Mouse (Mus musculus): ENCODE data around the gene Ephb1. TPM values are rescaled to one million over a fixed set of nuclear protein-coding genes. Genes with fewer than 3 reads are reported as not detected.

The Ephb1 gene
- total and polyA plus RNA-seq, 3 experiments = not detected

- no peak for DNase-seq (ENCODE audit: extremely low read depth)
- Histone ChIP-seq H3K9me3 (replicated peaks; ENCODE audit: low read length) (peaks cover 76% of the 10 kb centered on the region), H3K36me3 (replicated peaks in 1 of 2; ENCODE audit: control insufficient read depth in 1 of 2, insufficient read depth in 1 of 2, low read length in 1 of 2) (no peaks in the 10 kb centered on the region), H3K4me1 (ENCODE audit: control insufficient read depth in 1 of 2, insufficient read depth in 2 of 2) (no peaks in the 10 kb centered on the region), H3K4me3 (replicated peaks in 1 of 3; ENCODE audit: low read depth in 2 of 3, low read length in 2 of 3, poor library complexity in 1 of 3) (no peak overlapping the region), H3K4me2 (ENCODE audit: insufficient read depth, low read depth, poor library complexity, severe bottlenecking) (no peak overlapping the region), H3K27ac (ENCODE audit: insufficient read depth, low read depth) (no peak overlapping the region), H3K79me2 (replicated peaks; ENCODE audit: control insufficient read depth, extremely low read depth, insufficient read depth, poor library complexity, severe bottlenecking) (no peaks in the 10 kb centered on the region), H3K27me3 (replicated peaks) (no peaks in the 10 kb centered on the region), H3K9ac (ENCODE audit: insufficient read depth, low read depth) (no peak overlapping the region)
- dilution Hi-C loops (cut with MboI; ENCODE audit: extremely low pct_ligation_motif_present, extremely low pct_unique_long_range_greater_than_20kb, low sequenced_read_pairs) (no loop called here), in situ Hi-C loops (cut with MboI; ENCODE audit: low pct_ligation_motif_present, low pct_unique_long_range_greater_than_20kb, low sequenced_read_pairs) (no loop called here)
- TF ChIP-seq USF1 (IDR thresholded peaks at IDR 0.05; ENCODE audit: low read depth, low read length) (no peak), MAX (IDR thresholded peaks at IDR 0.05; ENCODE audit: low read length) (no peak), POLR2AphosphoS2 (IDR thresholded peaks at IDR 0.05; ENCODE audit: low read depth, low read length) (no peak), GABPA (IDR thresholded peaks at IDR 0.05; ENCODE audit: insufficient replicate concordance, low read depth, low read length) (no peak), PAX5 (IDR thresholded peaks at IDR 0.05; ENCODE audit: low read length) (no peak), SIN3A (IDR thresholded peaks at IDR 0.05; ENCODE audit: low read length) (no peak), MYC (IDR thresholded peaks at IDR 0.05; ENCODE audit: low read depth, low read length) (no peak), CHD1 (IDR thresholded peaks at IDR 0.05; ENCODE audit: low read depth, low read length) (no peak)
Measured at GRCm38 (mm10) chr9:101883295-101883694, 471.2 kb downstream of the Ephb1 start.

GRCm38 (mm10) chr9:101877109-101877987 is 477.1 kb downstream of the Ephb1 start:
- Histone ChIP-seq H3K4me3 (replicated peaks in 1 of 3; ENCODE audit: low read depth in 2 of 3, low read length in 2 of 3, poor library complexity in 1 of 3) (no peak overlapping the region), H3K9me3 (replicated peaks; ENCODE audit: low read length) (peaks cover 83% of the 10 kb centered on the region), H3K27me3 (replicated peaks) (no peaks in the 10 kb centered on the region), H3K27ac (ENCODE audit: insufficient read depth, low read depth) (no peak overlapping the region), H3K79me2 (replicated peaks; ENCODE audit: control insufficient read depth, extremely low read depth, insufficient read depth, poor library complexity, severe bottlenecking) (no peaks in the 10 kb centered on the region), H3K9ac (ENCODE audit: insufficient read depth, low read depth) (no peak overlapping the region), H3K4me2 (ENCODE audit: insufficient read depth, low read depth, poor library complexity, severe bottlenecking) (no peak overlapping the region), H3K36me3 (replicated peaks in 1 of 2; ENCODE audit: control insufficient read depth in 1 of 2, insufficient read depth in 1 of 2, low read length in 1 of 2) (no peaks in the 10 kb centered on the region), H3K4me1 (ENCODE audit: control insufficient read depth in 1 of 2, insufficient read depth in 2 of 2) (no peaks in the 10 kb centered on the region)
- DNase-seq (ENCODE audit: extremely low read depth) = no peak
- TF ChIP-seq MAFK (IDR thresholded peaks at IDR 0.05; ENCODE audit: insufficient replicate concordance, low read length) = no peak
- no peak for TF ChIP-seq USF1 (IDR thresholded peaks at IDR 0.05; ENCODE audit: low read depth, low read length)
- TF ChIP-seq BHLHE40 (IDR thresholded peaks at IDR 0.05; ENCODE audit: low read depth, low read length) = no peak
- no peak for TF ChIP-seq TBP (conservative IDR thresholded peaks at IDR 0.05; ENCODE audit: low read depth, low read length)
- no peak for TF ChIP-seq MYC (IDR thresholded peaks at IDR 0.05; ENCODE audit: low read depth, low read length)
- no peak for TF ChIP-seq KAT2A (IDR thresholded peaks at IDR 0.05; ENCODE audit: insufficient replicate concordance, low read length)
- TF ChIP-seq CTCF (conservative IDR thresholded peaks at IDR 0.05 in 1 of 2, IDR thresholded peaks at IDR 0.05 in 1 of 2; ENCODE audit: low read depth in 2 of 2, low read length in 2 of 2) = no peak
- no peak for TF ChIP-seq JUN (IDR thresholded peaks at IDR 0.05; ENCODE audit: insufficient read depth, low read depth, low read length)
- TF ChIP-seq SIN3A (IDR thresholded peaks at IDR 0.05; ENCODE audit: low read length) = no peak
- no peak for TF ChIP-seq IRF4 (IDR thresholded peaks at IDR 0.05; ENCODE audit: low read depth, low read length)
- TF ChIP-seq POLR2A (IDR thresholded peaks at IDR 0.05; ENCODE audit: low read depth, low read length) = no peak
- no peak for TF ChIP-seq MAX (IDR thresholded peaks at IDR 0.05; ENCODE audit: low read length)
- no peak for TF ChIP-seq E2F4 (IDR thresholded peaks at IDR 0.05; ENCODE audit: insufficient replicate concordance, low read depth, low read length)
- no peak for TF ChIP-seq PAX5 (IDR thresholded peaks at IDR 0.05; ENCODE audit: low read length)
- TF ChIP-seq MXI1 (IDR thresholded peaks at IDR 0.05; ENCODE audit: low read depth, low read length) = no peak
- no peak for TF ChIP-seq CHD2 (IDR thresholded peaks at IDR 0.05; ENCODE audit: low read length)
- TF ChIP-seq MAZ (IDR thresholded peaks at IDR 0.05; ENCODE audit: low read depth, low read length) = no peak
- TF ChIP-seq RAD21 (IDR thresholded peaks at IDR 0.05; ENCODE audit: low read depth, low read length) = no peak
- no peak for TF ChIP-seq NELFE (IDR thresholded peaks at IDR 0.05; ENCODE audit: low read depth, low read length)
- TF ChIP-seq JUND (conservative IDR thresholded peaks at IDR 0.05; ENCODE audit: low read depth, low read length) = no peak
- in situ Hi-C loops (cut with MboI; ENCODE audit: low pct_ligation_motif_present, low pct_unique_long_range_greater_than_20kb, low sequenced_read_pairs) = no loop called here
- dilution Hi-C loops (cut with MboI; ENCODE audit: extremely low pct_ligation_motif_present, extremely low pct_unique_long_range_greater_than_20kb, low sequenced_read_pairs) = no loop called here

Measured in CH12.LX (cell line).